Mouse (Mus musculus): ENCODE measurements around the gene Esr1. TPM values are rescaled to one million over a fixed set of nuclear protein-coding genes. Genes with fewer than 3 reads are reported as not detected.

Gene Esr1
- polyA plus RNA-seq, 1 experiment, result 3.6 TPM

- no peaks in the 10 kb centered on the region for H3K27me3 ChIP-seq (ENCODE audit: control insufficient read depth, insufficient read depth, insufficient read length)
- TF ChIP-seq MYOG (IDR thresholded peaks at IDR 0.05; ENCODE audit: control insufficient read depth in 1 of 3, insufficient read depth in 1 of 3, insufficient read length in 2 of 3, low read depth in 2 of 3) (no peak), REST (IDR thresholded peaks at IDR 0.05; ENCODE audit: insufficient read depth, insufficient read length) (no peak), MYOD1 (IDR thresholded peaks at IDR 0.05; ENCODE audit: control insufficient read depth in 1 of 3, insufficient read length in 2 of 3, low read depth in 2 of 3) (no peak), USF1 (IDR thresholded peaks at IDR 0.05; ENCODE audit: low read depth) (no peak), POLR2AphosphoS2 (IDR thresholded peaks at IDR 0.05; ENCODE audit: insufficient read length, low read depth) (no peak), SRF (IDR thresholded peaks at IDR 0.05; ENCODE audit: control insufficient read depth, insufficient read length, low read depth) (no peak), TCF3 (IDR thresholded peaks at IDR 0.05; ENCODE audit: insufficient read length, low read depth) (no peak), TCF12 (IDR thresholded peaks at IDR 0.05; ENCODE audit: insufficient read depth, poor library complexity, severe bottlenecking) (no peak)
These were observed 24.7 kb upstream of the Esr1 start for GRCm38 (mm10) chr10:4586691-4587090.

GRCm38 (mm10) chr10:4589576-4589975, 21.8 kb upstream of the Esr1 start:
- Histone ChIP-seq H3K4me3 (no peak overlapping the region), H3K79me2 (ENCODE audit: control insufficient read depth, insufficient read depth) (no peaks in the 10 kb centered on the region), H3K4me2 (ENCODE audit: low read depth) (no peak overlapping the region), H3ac (ENCODE audit: control insufficient read depth, insufficient read length) (no peak overlapping the region), H3K36me3 (ENCODE audit: control insufficient read depth, insufficient read depth) (no peaks in the 10 kb centered on the region), H3K27me3 (ENCODE audit: control insufficient read depth, insufficient read depth, insufficient read length) (no peaks in the 10 kb centered on the region)
- TF ChIP-seq POLR2A (IDR thresholded peaks at IDR 0.05; ENCODE audit: insufficient read length, low read depth), result no peak

More at GRCm38 (mm10) chr10:4586691-4587090, 24.7 kb upstream of the Esr1 start:
- Histone ChIP-seq H3ac (ENCODE audit: control insufficient read depth, insufficient read length) (no peak overlapping the region), H3K36me3 (ENCODE audit: control insufficient read depth, insufficient read depth) (no peaks in the 10 kb centered on the region), H3K4me3 (no peak overlapping the region), H3K79me2 (ENCODE audit: control insufficient read depth, insufficient read depth) (no peaks in the 10 kb centered on the region), H3K4me2 (ENCODE audit: low read depth) (no peak overlapping the region)

- no peak for TF ChIP-seq SRF (IDR thresholded peaks at IDR 0.05; ENCODE audit: control insufficient read depth, insufficient read length, low read depth)
- no peak overlapping the region for H3ac ChIP-seq (ENCODE audit: control insufficient read depth, insufficient read length)
- H3K27me3 ChIP-seq (ENCODE audit: control insufficient read depth, insufficient read depth, insufficient read length), result no peaks in the 10 kb centered on the region
- H3K4me2 ChIP-seq (ENCODE audit: low read depth), result no peak overlapping the region
- no peaks in the 10 kb centered on the region for H3K79me2 ChIP-seq (ENCODE audit: control insufficient read depth, insufficient read depth)
- H3K4me3 ChIP-seq, result no peak overlapping the region
- no peaks in the 10 kb centered on the region for H3K36me3 ChIP-seq (ENCODE audit: control insufficient read depth, insufficient read depth)
These were observed 20.4 kb upstream of the Esr1 start for GRCm38 (mm10) chr10:4590956-4591355.

GRCm38 (mm10) chr10:4593828-4594227, 17.6 kb upstream of the Esr1 start:
- Histone ChIP-seq H3K4me3 (no peak overlapping the region), H3K4me2 (ENCODE audit: low read depth) (no peak overlapping the region), H3K36me3 (ENCODE audit: control insufficient read depth, insufficient read depth) (no peaks in the 10 kb centered on the region), H3K79me2 (ENCODE audit: control insufficient read depth, insufficient read depth) (no peaks in the 10 kb centered on the region), H3K27me3 (ENCODE audit: control insufficient read depth, insufficient read depth, insufficient read length) (no peaks in the 10 kb centered on the region), H3ac (ENCODE audit: control insufficient read depth, insufficient read length) (no peak overlapping the region)
- no peak for TF ChIP-seq E2F4 (IDR thresholded peaks at IDR 0.05; ENCODE audit: insufficient read depth)
- TF ChIP-seq TCF12 (IDR thresholded peaks at IDR 0.05; ENCODE audit: insufficient read depth, poor library complexity, severe bottlenecking), result no peak
- no peak for TF ChIP-seq MYOG (IDR thresholded peaks at IDR 0.05; ENCODE audit: control insufficient read depth in 1 of 3, insufficient read depth in 1 of 3, insufficient read length in 2 of 3, low read depth in 2 of 3)
- TF ChIP-seq SRF (IDR thresholded peaks at IDR 0.05; ENCODE audit: control insufficient read depth, insufficient read length, low read depth), result no peak

- no peak for TF ChIP-seq MYOD1 (IDR thresholded peaks at IDR 0.05; ENCODE audit: control insufficient read depth in 1 of 3, insufficient read length in 2 of 3, low read depth in 2 of 3)
- no peak for TF ChIP-seq TCF12 (IDR thresholded peaks at IDR 0.05; ENCODE audit: insufficient read depth, poor library complexity, severe bottlenecking)
- TF ChIP-seq POLR2AphosphoS2 (IDR thresholded peaks at IDR 0.05; ENCODE audit: insufficient read length, low read depth), result no peak
- no peak for TF ChIP-seq POLR2A (IDR thresholded peaks at IDR 0.05; ENCODE audit: insufficient read length, low read depth)
- no peaks in the 10 kb centered on the region for H3K79me2 ChIP-seq (ENCODE audit: control insufficient read depth, insufficient read depth)
These were observed 14.2 kb upstream of the Esr1 start for GRCm38 (mm10) chr10:4597211-4597610.

GRCm38 (mm10) chr10:4598244-4598842, 13.1 kb upstream of the Esr1 start:
- Histone ChIP-seq H3K27me3 (ENCODE audit: control insufficient read depth, insufficient read depth, insufficient read length) (no peaks in the 10 kb centered on the region), H3K36me3 (ENCODE audit: control insufficient read depth, insufficient read depth) (no peaks in the 10 kb centered on the region), H3K79me2 (ENCODE audit: control insufficient read depth, insufficient read depth) (no peaks in the 10 kb centered on the region), H3K4me2 (ENCODE audit: low read depth) (no peak overlapping the region), H3ac (ENCODE audit: control insufficient read depth, insufficient read length) (no peak overlapping the region), H3K4me3 (no peak overlapping the region)
- TF ChIP-seq MYOG (IDR thresholded peaks at IDR 0.05; ENCODE audit: control insufficient read depth in 1 of 3, insufficient read depth in 1 of 3, insufficient read length in 2 of 3, low read depth in 2 of 3), result no peak
- TF ChIP-seq CEBPB (IDR thresholded peaks at IDR 0.05; ENCODE audit: insufficient read depth, poor library complexity, severe bottlenecking), result no peak
- no peak for TF ChIP-seq MYOD1 (IDR thresholded peaks at IDR 0.05; ENCODE audit: control insufficient read depth in 1 of 3, insufficient read length in 2 of 3, low read depth in 2 of 3)
- TF ChIP-seq MAX (IDR thresholded peaks at IDR 0.05; ENCODE audit: low read depth), result no peak
- no peak for TF ChIP-seq REST (IDR thresholded peaks at IDR 0.05; ENCODE audit: insufficient read depth, insufficient read length)
- no peak for TF ChIP-seq E2F4 (IDR thresholded peaks at IDR 0.05; ENCODE audit: insufficient read depth)
- no peak for TF ChIP-seq TCF3 (IDR thresholded peaks at IDR 0.05; ENCODE audit: insufficient read length, low read depth)

More at GRCm38 (mm10) chr10:4597211-4597610, 14.2 kb upstream of the Esr1 start:
- Histone ChIP-seq H3K36me3 (ENCODE audit: control insufficient read depth, insufficient read depth) (no peaks in the 10 kb centered on the region), H3K4me3 (no peak overlapping the region), H3K4me2 (ENCODE audit: low read depth) (no peak overlapping the region), H3ac (ENCODE audit: control insufficient read depth, insufficient read length) (no peak overlapping the region), H3K27me3 (ENCODE audit: control insufficient read depth, insufficient read depth, insufficient read length) (no peaks in the 10 kb centered on the region)
